Mouse (Mus musculus): ENCODE measurements around the gene AC129217.1. TPM values are rescaled to one million over a fixed set of nuclear protein-coding genes. Genes with fewer than 3 reads are reported as not detected.

The AC129217.1 gene
- polyA plus RNA-seq, 1 experiment from 2014 or later, result 1.7 TPM

Other genes starting within 250 kb of the AC129217.1 start
- gene Slc22a8, start 238.5 kb upstream of the AC129217.1 start, polyA plus RNA-seq (2017; shearing (Covaris generic)), result not detected
- not detected for gene Slc22a6, start 211.7 kb upstream of the AC129217.1 start, polyA plus RNA-seq (2017; shearing (Covaris generic))
- gene Chrm1, start 166.0 kb upstream of the AC129217.1 start, polyA plus RNA-seq (2017; shearing (Covaris generic)), result not detected
- gene Slc3a2, start 106.4 kb upstream of the AC129217.1 start, polyA plus RNA-seq (2017; shearing (Covaris generic)), result 136 TPM
- 83.3 TPM for gene Wdr74, start 93.9 kb upstream of the AC129217.1 start, polyA plus RNA-seq (2017; shearing (Covaris generic))
- 1.5 TPM for gene 1700092M07Rik, start 89.1 kb upstream of the AC129217.1 start, polyA plus RNA-seq (2017; shearing (Covaris generic))
- 164 TPM for gene Stx5a, start 88.4 kb upstream of the AC129217.1 start, polyA plus RNA-seq (2017; shearing (Covaris generic))
- gene Nxf1, start 72.7 kb upstream of the AC129217.1 start, polyA plus RNA-seq (2017; shearing (Covaris generic)), result 263 TPM
- gene Tmem223, start 58.8 kb upstream of the AC129217.1 start, polyA plus RNA-seq (2017; shearing (Covaris generic)), result 104 TPM
- gene Tmem179b, start 55.3 kb upstream of the AC129217.1 start, polyA plus RNA-seq (2017; shearing (Covaris generic)), result 161 TPM
- 18.0 TPM for gene Taf6l, start 43.4 kb upstream of the AC129217.1 start, polyA plus RNA-seq (2017; shearing (Covaris generic))
- 150 TPM for gene Polr2g, start 31.2 kb upstream of the AC129217.1 start, polyA plus RNA-seq (2017; shearing (Covaris generic))
- 1.6 TPM for gene Zbtb3, start 27.2 kb upstream of the AC129217.1 start, polyA plus RNA-seq (2017; shearing (Covaris generic))
- 39.7 TPM for gene Ttc9c, start 10.4 kb upstream of the AC129217.1 start, polyA plus RNA-seq (2017; shearing (Covaris generic))
- 13.3 TPM for gene Hnrnpul2, start 9.8 kb upstream of the AC129217.1 start, polyA plus RNA-seq (2017; shearing (Covaris generic))
- gene Bscl2, start 7.7 kb downstream of the AC129217.1 start, polyA plus RNA-seq (2017; shearing (Covaris generic)), result 86.8 TPM
- gene Gng3, start 9.4 kb downstream of the AC129217.1 start, polyA plus RNA-seq (2017; shearing (Covaris generic)), result 0.13 TPM
- 0.12 TPM for gene Lrrn4cl, start 21.0 kb downstream of the AC129217.1 start, polyA plus RNA-seq (2017; shearing (Covaris generic))
- gene Ubxn1, start 41.7 kb downstream of the AC129217.1 start, polyA plus RNA-seq (2017; shearing (Covaris generic)), result 169 TPM
- gene Uqcc3, start 51.1 kb downstream of the AC129217.1 start, polyA plus RNA-seq (2017; shearing (Covaris generic)), result 77.7 TPM
- gene Lbhd1, start 54.0 kb downstream of the AC129217.1 start, polyA plus RNA-seq (2017; shearing (Covaris generic)), result 85.0 TPM
- gene Gm49403, start 54.2 kb downstream of the AC129217.1 start, polyA plus RNA-seq (2017; shearing (Covaris generic)), result not detected
- 54.2 TPM for gene 1810009A15Rik, start 59.1 kb downstream of the AC129217.1 start, polyA plus RNA-seq (2017; shearing (Covaris generic))
- gene Gm49416, start 59.2 kb downstream of the AC129217.1 start, polyA plus RNA-seq (2017; shearing (Covaris generic)), result not detected
- 36.7 TPM for gene Ints5, start 63.2 kb downstream of the AC129217.1 start, polyA plus RNA-seq (2017; shearing (Covaris generic))
- 119 TPM for gene Ganab, start 68.3 kb downstream of the AC129217.1 start, polyA plus RNA-seq (2017; shearing (Covaris generic))
- gene B3gat3, start 90.6 kb downstream of the AC129217.1 start, polyA plus RNA-seq (2017; shearing (Covaris generic)), result 57.2 TPM
- 7.8 TPM for gene Rom1, start 99.6 kb downstream of the AC129217.1 start, polyA plus RNA-seq (2017; shearing (Covaris generic))
- gene Eml3, start 99.8 kb downstream of the AC129217.1 start, polyA plus RNA-seq (2017; shearing (Covaris generic)), result 86.7 TPM
- gene Mta2, start 112.1 kb downstream of the AC129217.1 start, polyA plus RNA-seq (2017; shearing (Covaris generic)), result 250 TPM
- gene Tut1, start 124.1 kb downstream of the AC129217.1 start, polyA plus RNA-seq (2017; shearing (Covaris generic)), result 38.1 TPM
- 294 TPM for gene Eef1g, start 137.3 kb downstream of the AC129217.1 start, polyA plus RNA-seq (2017; shearing (Covaris generic))
- 46.1 TPM for gene Ahnak, start 159.5 kb downstream of the AC129217.1 start, polyA plus RNA-seq (2017; shearing (Covaris generic))